Mouse (Mus musculus): ENCODE results near the gene Trpc2.
"Not testable (repeated sequence)": the region's sequence is repeated elsewhere in the genome, so short reads cannot be mapped to it uniquely, and the experiment has no call there.

Gene Trpc2

DNA sequence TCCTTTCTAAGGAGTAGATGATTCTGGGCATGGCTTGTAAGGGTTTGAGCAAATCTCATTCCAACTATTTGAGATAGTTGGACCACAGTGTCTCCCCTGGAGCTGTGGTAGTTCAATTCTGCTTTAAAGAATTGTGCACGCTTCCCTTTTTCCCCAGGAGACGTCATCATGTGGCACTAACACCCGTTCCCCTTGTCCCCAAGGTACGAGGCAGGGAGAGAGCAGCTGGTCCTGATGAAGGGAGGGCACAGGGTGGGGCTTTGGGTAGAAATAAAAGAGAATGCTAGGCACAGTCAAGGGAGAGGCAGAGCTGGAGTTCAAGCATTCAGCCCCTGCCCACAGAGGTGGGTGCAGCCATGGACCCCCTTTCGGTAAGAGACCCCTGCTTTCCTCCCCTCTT lies at the start of gene Trpc2:
TSS of gene Trpc2 (plus strand) at position 301 of the 400 bp plus-strand sequence.
- no peak for DNase-seq (ENCODE audit: low spot score in 2 of 2)

- no peak for DNase-seq (ENCODE audit: low spot score in 2 of 2)
Measured at GRCm38 (mm10) chr7:102034904-102035303, 48.0 kb upstream of the Trpc2 start.

DNA sequence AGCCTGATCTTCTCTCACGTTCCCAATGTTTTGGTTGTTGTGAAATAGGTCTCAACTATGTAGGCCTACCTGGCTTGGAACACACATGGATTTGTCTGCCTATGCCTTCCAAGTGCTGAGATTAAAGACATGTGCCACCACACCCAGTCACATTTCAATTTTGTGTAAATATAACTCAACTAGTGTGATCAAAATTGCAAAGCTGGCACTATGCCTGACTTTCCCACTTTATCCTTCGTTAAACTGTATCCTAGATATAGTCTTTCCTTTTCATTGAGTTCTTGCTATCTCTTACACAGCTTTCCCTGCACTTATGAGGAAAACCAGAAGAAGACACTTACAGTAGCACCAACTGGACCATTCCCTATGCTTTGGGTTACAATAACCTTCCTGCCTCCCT lies 47.4 kb upstream of the Trpc2 start:
- DNase-seq (ENCODE audit: low spot score in 2 of 2), result no peak

GRCm38 (mm10) chr7:102037318-102037717 lies 45.6 kb upstream of the Trpc2 start:
- DNase-seq (ENCODE audit: low spot score in 2 of 2), result no peak

GRCm38 (mm10) chr7:102042314-102042713 lies 40.6 kb upstream of the Trpc2 start:
- DNase-seq (ENCODE audit: low spot score in 2 of 2), result no peak

GRCm38 (mm10) chr7:102048524-102048923 lies 34.4 kb upstream of the Trpc2 start:
- DNase-seq (ENCODE audit: low spot score in 2 of 2), result not testable (repeated sequence)

GRCm38 (mm10) chr7:102061353-102061752 lies 21.6 kb upstream of the Trpc2 start:
- no peak for DNase-seq (ENCODE audit: low spot score in 2 of 2)

- no peak for DNase-seq (ENCODE audit: low spot score in 2 of 2)
Measured at GRCm38 (mm10) chr7:102062203-102062602, 20.7 kb upstream of the Trpc2 start.

GRCm38 (mm10) chr7:102063891-102064290 lies 19.0 kb upstream of the Trpc2 start:
- DNase-seq (ENCODE audit: low spot score in 2 of 2), result no peak

GRCm38 (mm10) chr7:102064655-102065045 lies 18.3 kb upstream of the Trpc2 start:
- DNase-seq (ENCODE audit: low spot score in 2 of 2), result peak in 1 of 2 experiments; percentile 10

GRCm38 (mm10) chr7:102065046-102065891 lies 17.6 kb upstream of the Trpc2 start, which contains the start of the genes Rnf121, Xndc1 and Xntrpc:
Rnf121 (minus strand) TSS chr7:102065469.
Xndc1 (plus strand) TSS chr7:102065511.
Xntrpc (plus strand) TSS chr7:102065713.
- DNase-seq (ENCODE audit: low spot score in 2 of 2), result peak; percentile 91 to 93

DNA sequence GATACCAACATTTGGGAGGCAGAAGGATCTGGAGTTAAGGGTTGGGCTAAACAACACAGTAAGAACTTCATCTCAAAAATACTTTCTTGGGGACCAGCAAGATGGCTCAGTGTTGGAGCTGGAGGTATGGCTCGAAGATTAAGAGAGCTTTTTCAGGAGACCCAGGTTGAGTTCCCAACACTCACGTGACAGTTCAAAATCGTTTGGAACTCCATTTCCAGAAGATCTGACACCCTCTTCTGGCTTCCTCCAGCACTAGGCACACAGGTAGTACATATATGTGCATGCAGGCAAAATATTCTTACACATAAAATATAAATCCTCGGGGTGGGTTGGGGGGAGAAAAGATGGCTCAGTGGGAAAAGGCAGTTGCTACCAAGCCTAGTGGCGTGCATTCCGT lies 16.6 kb upstream of the Trpc2 start:
- DNase-seq (ENCODE audit: low spot score in 2 of 2), result no peak

GRCm38 (mm10) chr7:102076714-102077296 lies 6.1 kb upstream of the Trpc2 start:
- DNase-seq (ENCODE audit: low spot score in 2 of 2), result no peak

DNA sequence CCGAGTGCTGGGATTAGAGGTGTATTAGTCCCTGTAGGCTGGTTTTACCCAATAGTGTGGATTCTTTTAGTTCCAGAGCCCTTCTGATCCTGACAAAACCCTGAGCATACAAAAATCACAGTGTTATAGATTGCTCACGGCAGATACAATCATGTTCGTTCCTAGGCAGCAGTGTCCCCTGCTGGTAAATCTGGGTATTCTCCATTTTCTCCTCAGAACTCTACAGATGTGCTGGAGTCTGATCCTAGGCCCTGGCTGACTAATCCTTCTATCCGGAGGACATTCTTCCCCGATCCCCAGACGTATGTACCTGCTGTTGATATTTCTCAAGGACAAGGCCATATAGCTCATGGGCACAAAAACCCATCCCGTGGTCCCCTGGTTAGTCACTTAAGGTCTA lies 4.4 kb upstream of the Trpc2 start:
- no peak for DNase-seq (ENCODE audit: low spot score in 2 of 2)

GRCm38 (mm10) chr7:102080311-102080710 lies 2.6 kb upstream of the Trpc2 start:
- no peak for DNase-seq (ENCODE audit: low spot score in 2 of 2)

DNA sequence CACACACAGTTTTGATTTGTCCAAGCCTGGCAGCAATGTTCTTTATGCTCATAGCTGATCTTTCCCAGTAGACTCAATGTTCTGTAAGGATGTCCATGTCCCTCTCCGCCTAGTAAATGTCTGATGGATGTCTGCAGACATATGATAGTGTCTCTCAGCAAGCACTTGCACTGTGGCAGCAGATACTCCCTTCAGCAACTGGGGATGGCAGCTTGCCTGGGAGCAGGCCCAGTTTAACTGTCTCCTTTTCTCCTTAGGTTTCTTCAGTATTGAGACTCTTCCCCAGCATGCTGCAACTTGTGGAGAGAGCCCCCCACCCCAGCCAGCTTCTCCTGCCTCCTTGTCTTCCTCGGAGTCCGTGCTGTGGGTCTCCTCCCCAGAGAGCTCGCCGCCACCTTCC lies 1.1 kb upstream of the Trpc2 start:
- DNase-seq (ENCODE audit: low spot score in 2 of 2), result no peak

DNA sequence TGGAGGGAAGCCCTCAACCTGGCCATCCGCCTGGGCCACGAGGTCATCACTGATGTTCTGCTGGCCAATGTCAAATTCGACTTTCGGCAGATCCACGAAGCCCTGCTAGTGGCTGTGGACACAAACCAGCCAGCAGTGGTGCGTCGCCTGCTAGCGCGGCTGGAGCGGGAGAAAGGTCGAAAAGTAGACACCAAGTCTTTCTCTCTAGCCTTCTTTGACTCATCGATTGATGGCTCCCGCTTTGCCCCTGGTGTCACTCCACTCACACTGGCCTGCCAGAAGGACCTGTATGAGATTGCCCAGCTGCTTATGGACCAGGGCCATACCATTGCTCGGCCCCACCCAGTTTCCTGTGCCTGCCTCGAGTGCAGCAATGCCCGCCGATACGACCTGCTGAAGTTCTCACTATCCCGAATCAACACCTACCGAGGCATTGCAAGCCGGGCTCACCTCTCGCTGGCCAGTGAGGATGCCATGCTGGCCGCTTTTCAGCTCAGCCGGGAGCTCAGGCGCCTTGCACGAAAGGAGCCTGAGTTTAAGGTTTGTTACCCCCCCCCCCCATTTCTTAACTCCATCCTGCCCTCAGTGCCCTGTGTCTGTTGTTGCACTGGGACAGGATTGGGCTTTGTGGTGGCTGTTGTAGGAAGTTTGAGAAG lies 1.3 kb downstream of the Trpc2 start:
- no peak for DNase-seq (ENCODE audit: low spot score in 2 of 2)

DNA sequence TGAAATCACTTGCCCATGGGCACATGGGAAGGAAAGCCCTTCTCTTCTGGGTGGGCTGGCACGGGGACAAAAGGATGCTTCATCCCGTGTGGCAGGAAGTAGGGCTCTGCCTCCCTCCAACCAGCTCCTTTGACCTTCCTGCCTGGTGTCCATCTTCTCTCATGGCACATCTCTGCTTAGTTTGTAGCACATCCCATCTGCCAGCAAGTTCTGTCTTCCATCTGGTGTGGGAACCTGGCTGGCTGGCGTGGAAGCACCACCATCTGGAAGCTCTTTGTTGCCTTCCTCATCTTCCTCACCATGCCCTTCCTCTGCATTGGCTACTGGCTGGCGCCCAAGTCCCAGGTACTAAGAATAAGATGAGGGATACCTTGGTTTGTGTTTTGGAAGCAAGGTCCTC lies 4.4 kb downstream of the Trpc2 start:
- no peak for DNase-seq (ENCODE audit: low spot score in 2 of 2)

GRCm38 (mm10) chr7:102099760-102100661 lies 17.1 kb downstream of the Trpc2 start:
- no peak for DNase-seq (ENCODE audit: low spot score in 2 of 2)

DNA sequence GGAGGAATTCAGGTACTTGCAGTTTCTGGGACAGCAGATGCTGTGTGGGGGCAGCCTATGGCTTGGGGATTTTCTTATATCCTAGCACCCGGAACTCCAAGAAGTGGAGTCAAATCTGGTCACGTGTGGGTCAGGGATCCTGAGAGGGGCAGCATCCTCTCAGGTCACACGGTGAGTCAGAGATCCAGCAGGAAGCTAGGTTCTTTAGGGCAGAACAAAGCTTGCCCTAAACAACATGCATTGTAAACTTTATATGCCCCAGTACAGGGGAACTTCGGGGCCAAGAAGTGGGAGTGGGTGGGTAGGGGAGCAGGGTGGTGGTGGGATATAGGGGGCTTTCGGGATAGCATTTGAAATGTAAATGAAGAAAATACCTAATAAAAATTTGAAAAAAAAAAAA lies 18.0 kb downstream of the Trpc2 start:
- no peak for DNase-seq (ENCODE audit: low spot score in 2 of 2)

- no peak for DNase-seq (ENCODE audit: low spot score in 2 of 2)
Measured at GRCm38 (mm10) chr7:102101487-102101886, 18.6 kb downstream of the Trpc2 start, which contains the start of gene Art1. Art1 (plus strand) TSS chr7:102101743.

Data from right cerebral cortex, postnatal 36 days (tissue).